ENCODE assay signal across 8 mouse cellular contexts in the genomic region with DNA sequence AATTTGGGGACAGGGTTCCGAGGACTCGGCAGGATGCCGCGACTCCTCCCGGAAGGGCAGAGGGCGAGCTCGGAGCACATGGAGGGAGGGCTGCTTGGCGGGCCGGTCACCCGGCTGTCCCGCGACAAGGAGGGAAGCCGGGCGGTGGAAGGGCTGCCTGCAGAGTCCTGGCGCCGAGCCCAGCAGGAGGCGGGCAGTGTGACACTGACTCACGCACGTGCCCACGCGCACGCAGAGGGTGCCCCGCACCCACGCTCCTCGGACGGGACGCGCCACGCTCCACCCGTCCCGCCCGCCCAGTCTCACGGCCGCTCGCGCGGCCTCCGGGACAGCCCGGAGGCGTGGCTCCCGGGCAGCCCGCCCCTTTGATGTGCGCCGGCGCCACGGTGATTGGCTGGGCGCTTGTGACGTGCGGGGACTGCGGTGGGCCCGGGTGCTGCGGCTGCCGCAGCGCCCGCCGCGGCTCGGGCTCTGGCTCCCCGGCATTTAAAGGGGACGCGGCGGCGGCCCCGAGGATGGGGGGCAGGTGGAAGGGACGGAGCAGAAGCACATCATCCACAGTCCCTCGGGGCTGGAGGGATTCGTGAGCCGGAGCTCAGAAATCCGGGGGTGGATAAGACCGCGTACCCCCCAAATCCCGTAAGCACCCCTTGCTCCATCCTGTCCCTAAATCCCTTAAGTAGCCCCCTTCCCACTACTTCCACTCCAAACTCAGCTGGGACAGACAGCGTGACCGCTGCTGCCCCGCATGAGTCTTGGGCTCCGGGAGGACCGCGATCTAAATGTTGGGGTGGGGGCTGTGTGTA. TPM values are rescaled to one million over a fixed set of nuclear protein-coding genes. Genes with fewer than 3 reads are reported as not detected.
DNase-seq lines count a peak whose midpoint lies in the region; ATAC-seq and TF ChIP-seq lines count a peak whose summit lies in the region.

Gene Phospho1, plus strand, starts transcription at position 429 of the 806 bp plus-strand sequence.

- no peaks in the 10 kb centered on the region for H3K9me3 ChIP-seq in heart, embryonic 14.5 days (ENCODE audit: control insufficient read depth, low read length)
- H3K9me3 ChIP-seq in liver, embryonic 16.5 days (replicated peaks; ENCODE audit: control insufficient read depth, low read length), result no peaks in the 10 kb centered on the region
- H3K9me3 ChIP-seq in neural tube, embryonic 13.5 days, result no peaks in the 10 kb centered on the region

- H3K4me2 ChIP-seq in heart, embryonic 14.5 days (ENCODE audit: low read length), result peak within 1 kb of the TSS; percentile 99
- H3K4me2 ChIP-seq in liver, embryonic 16.5 days (ENCODE audit: low read depth, low read length), result peak within 1 kb of the TSS; percentile 90
- H3K4me2 ChIP-seq in neural tube, embryonic 13.5 days, result peak within 1 kb of the TSS; percentile 98

- H3K36me3 ChIP-seq in heart, embryonic 14.5 days (ENCODE audit: control insufficient read depth, insufficient read depth, low read length), result no peaks in the 10 kb centered on the region
- no peaks in the 10 kb centered on the region for H3K36me3 ChIP-seq in liver, embryonic 16.5 days (ENCODE audit: control insufficient read depth, insufficient read depth)
- no peaks in the 10 kb centered on the region for H3K36me3 ChIP-seq in neural tube, embryonic 13.5 days
- H3K36me3 ChIP-seq in testis, adult 2 months (ENCODE audit: control insufficient read depth, insufficient read depth, low read length), result no peaks in the 10 kb centered on the region

- TF ChIP-seq POLR2A in testis, adult 2 months (IDR thresholded peaks at IDR 0.05; ENCODE audit: control insufficient read depth, low read depth, low read length), result peak; percentile 60

- peaks cover 15% of the 10 kb centered on the region for H3K27me3 ChIP-seq in heart, embryonic 14.5 days (ENCODE audit: control insufficient read depth, insufficient read depth, low read length)
- peaks cover 17% of the 10 kb centered on the region for H3K27me3 ChIP-seq in liver, embryonic 16.5 days (ENCODE audit: control insufficient read depth, insufficient read depth, low read depth, low read length)
- peaks cover 60% of the 10 kb centered on the region for H3K27me3 ChIP-seq in neural tube, embryonic 13.5 days
- no peaks in the 10 kb centered on the region; the same call in 1 of the 2 replicates for H3K27me3 ChIP-seq in testis, adult 2 months (ENCODE audit: control insufficient read depth, insufficient read depth, low read length)

- H3K4me1 ChIP-seq in brown adipose tissue, adult 24 weeks (ENCODE audit: control insufficient read depth, insufficient read depth, insufficient read length, low read length), result peaks cover 10% of the 10 kb centered on the region; the same call in 1 of the 2 replicates
- peaks cover 2 to 14% of the 10 kb centered on the region in 2 experiments; a peak in 3 of 4 replicates for H3K4me1 ChIP-seq in heart, embryonic 14.5 days (ENCODE audit: control insufficient read depth in 2 of 2, insufficient read depth in 2 of 2, low read length in 2 of 2)
- peaks cover 44% of the 10 kb centered on the region for H3K4me1 ChIP-seq in liver, embryonic 16.5 days (ENCODE audit: control insufficient read depth, low read depth, low read length)
- H3K4me1 ChIP-seq in neural tube, embryonic 13.5 days (replicated peaks), result peaks cover 13% of the 10 kb centered on the region
- peaks cover 11% of the 10 kb centered on the region for H3K4me1 ChIP-seq in testis, adult 2 months (ENCODE audit: control insufficient read depth, insufficient read depth, low read length)

- 0 out of 2 replicates have a peak, but pooled peaks have one; percentile 10 for TF ChIP-seq CTCF in testis, adult 2 months (IDR thresholded peaks at IDR 0.05; ENCODE audit: control insufficient read depth, insufficient read depth, insufficient replicate concordance, low read depth, low read length)

- peak; percentile 73 for DNase-seq in fibroblast of lung, adult 2 months (ENCODE audit: low read depth)
- peak; percentile 91 to 96 for DNase-seq in kidney, postnatal 25 days

- peak; percentile 88 for ATAC-seq in CD4-positive, CD25-positive, alpha-beta regulatory T cell, adult 4 months
- ATAC-seq in heart, embryonic 14.5 days (ENCODE audit: insufficient number of reproducible peaks, insufficient read depth, low FRiP score, low read depth), result peak; percentile 95
- ATAC-seq in liver, embryonic 16.5 days (ENCODE audit: low read depth), result peak; percentile 97
- peak; percentile 98 for ATAC-seq in neural tube, embryonic 13.5 days (ENCODE audit: low read depth)

- peak within 1 kb of the TSS; percentile 77 for H3K9ac ChIP-seq in heart, embryonic 14.5 days (ENCODE audit: low read length)
- peak within 1 kb of the TSS; percentile 86 for H3K9ac ChIP-seq in liver, embryonic 16.5 days (ENCODE audit: low read depth, low read length)
- H3K9ac ChIP-seq in neural tube, embryonic 13.5 days, result peak within 1 kb of the TSS; percentile 77

- H3K27ac ChIP-seq in brown adipose tissue, adult 24 weeks (replicated peaks; ENCODE audit: low read depth, low read length), result peak within 1 kb of the TSS; percentile 100
- H3K27ac ChIP-seq in heart, embryonic 14.5 days (replicated peaks in 1 of 2; ENCODE audit: control insufficient read depth in 1 of 2, insufficient read depth in 1 of 2, low read depth in 2 of 2, low read length in 2 of 2), result peak within 1 kb of the TSS in 1 of 2 experiments; percentile 70; a peak in 3 of 4 replicates
- peak within 1 kb of the TSS; percentile 79 for H3K27ac ChIP-seq in liver, embryonic 16.5 days (ENCODE audit: low read length)
- no peak within 1 kb of the TSS for H3K27ac ChIP-seq in neural tube, embryonic 13.5 days (replicated peaks)
- peak within 1 kb of the TSS; percentile 60 for H3K27ac ChIP-seq in testis, adult 2 months (ENCODE audit: control insufficient read depth, insufficient read depth, low read depth, low read length)

- under 1% methylated on average over 67 of the region's 78 CpGs for WGBS in heart, embryonic 14.5 days
- WGBS in liver, embryonic 16.5 days (ENCODE audit: insufficient replicate concordance), result under 1% methylated on average over 64 of the region's 78 CpGs
- 0% methylated on average over 75 of the region's 78 CpGs for WGBS in neural tube, embryonic 13.5 days

- peak within 1 kb of the TSS; percentile 89 for H3K4me3 ChIP-seq in brown adipose tissue, adult 24 weeks (ENCODE audit: insufficient read depth, low read depth, low read length)
- H3K4me3 ChIP-seq in heart, embryonic 14.5 days (ENCODE audit: control insufficient read depth in 1 of 2, insufficient read depth in 1 of 2, low read depth in 1 of 2, low read length in 2 of 2), result peak within 1 kb of the TSS; percentile 58 to 63
- H3K4me3 ChIP-seq in liver, embryonic 16.5 days (ENCODE audit: low read depth, low read length), result peak within 1 kb of the TSS; percentile 76
- peak within 1 kb of the TSS; percentile 61 for H3K4me3 ChIP-seq in neural tube, embryonic 13.5 days
- H3K4me3 ChIP-seq in testis, adult 2 months (ENCODE audit: control insufficient read depth, low read depth, low read length), result peak within 1 kb of the TSS; percentile 88

RNA-seq across cellular contexts. Expression of gene Phospho1, which starts in this region (rescaled TPM):
- polyA plus RNA-seq in CD4-positive, CD25-positive, alpha-beta regulatory T cell, adult 4 months (2017; shearing (Covaris generic)), result not detected
- 316 and 541 TPM in 2 replicates for polyA plus RNA-seq in brown adipose tissue, adult 24 weeks (2012; ENCODE audit: insufficient read depth, insufficient read length, missing spikeins)
- polyA plus RNA-seq in heart, embryonic 14.5 days (2014; fragmentation: Nextera tagmentation; extraction: Ambion mirVana), result 2.9 and 4.4 TPM in 2 replicates
- 6.5 and 7.7 TPM in 2 replicates for polyA plus RNA-seq in liver, embryonic 16.5 days (2015; fragmentation: Nextera tagmentation; extraction: Ambion mirVana)
- polyA plus RNA-seq in neural tube, embryonic 13.5 days (2015; fragmentation: Nextera tagmentation; extraction: Ambion mirVana), result not detected in 2 replicates
- 371 and 441 TPM in 2 replicates for polyA plus RNA-seq in testis, adult 2 months (2012; rRNA removed)

Comparison
In these comparisons a context has a peak if more than half of its experiments do, and no peak if none do; other contexts are left out.
1. RNA of gene Phospho1 (polyA plus RNA-seq): 316 to 541 TPM in brown adipose tissue, adult 24 weeks and 371 to 441 TPM in testis, adult 2 months; 6.5 to 7.7 TPM in liver, embryonic 16.5 days, 2.9 to 4.4 TPM in heart, embryonic 14.5 days, not detected in neural tube, embryonic 13.5 days and not detected in CD4-positive, CD25-positive, alpha-beta regulatory T cell, adult 4 months; every median in the first group is over 10 times any median in the second.
2. Peak in ATAC-seq in CD4-positive, CD25-positive, alpha-beta regulatory T cell, adult 4 months; RNA of the gene not detected or under 1 TPM.
3. Peak in ATAC-seq, H3K4me3 ChIP-seq, H3K9ac ChIP-seq and H3K4me2 ChIP-seq in neural tube, embryonic 13.5 days; RNA of the gene not detected or under 1 TPM.
4. Peak in every context shown above with its lines, with median percentiles within 50 percentile points of each other: ATAC-seq, H3K4me3 ChIP-seq, H3K4me2 ChIP-seq and H3K9ac ChIP-seq.